Mouse (Mus musculus): ENCODE measurements around the gene Gm20458.
A peak's percentile ranks its signal among the peaks of the same experiment; 100 is the strongest.

Gene Gm20458

GRCm38 (mm10) chr2:164460745-164461551, at the start of gene Gm20458:
Gene Gm20458 (plus strand): TSS chr2:164460967.
- DNase-seq (ENCODE audit: low spot score in 2 of 2) = peak; percentile 90 to 96

DNA sequence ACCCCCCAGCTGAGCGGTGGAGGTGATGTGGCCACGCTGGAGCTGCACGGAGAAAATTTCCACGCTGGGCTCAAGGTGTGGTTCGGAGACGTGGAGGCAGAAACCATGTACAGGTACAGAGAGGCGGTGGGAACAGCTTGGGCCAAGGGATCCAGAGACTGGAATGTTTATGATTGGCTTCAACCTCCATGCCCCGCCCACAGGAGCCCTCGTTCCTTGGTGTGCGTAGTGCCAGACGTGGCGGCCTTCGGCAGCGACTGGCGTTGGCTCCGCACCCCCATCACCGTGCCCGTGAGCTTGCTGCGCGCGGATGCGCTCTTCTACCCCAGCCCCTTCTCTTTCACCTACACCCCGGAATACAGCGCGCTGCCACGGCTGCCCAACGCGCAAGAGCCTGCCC, 46.6 kb upstream of the Gm20458 start:
- DNase-seq (ENCODE audit: low spot score in 2 of 2) = no peak

GRCm38 (mm10) chr2:164414581-164414980, 46.2 kb upstream of the Gm20458 start:
- DNase-seq (ENCODE audit: low spot score in 2 of 2) = no peak

GRCm38 (mm10) chr2:164417198-164417597, 43.6 kb upstream of the Gm20458 start:
- DNase-seq (ENCODE audit: low spot score in 2 of 2) = no peak

GRCm38 (mm10) chr2:164418308-164418875, 42.4 kb upstream of the Gm20458 start:
- no peak for DNase-seq (ENCODE audit: low spot score in 2 of 2)

DNA sequence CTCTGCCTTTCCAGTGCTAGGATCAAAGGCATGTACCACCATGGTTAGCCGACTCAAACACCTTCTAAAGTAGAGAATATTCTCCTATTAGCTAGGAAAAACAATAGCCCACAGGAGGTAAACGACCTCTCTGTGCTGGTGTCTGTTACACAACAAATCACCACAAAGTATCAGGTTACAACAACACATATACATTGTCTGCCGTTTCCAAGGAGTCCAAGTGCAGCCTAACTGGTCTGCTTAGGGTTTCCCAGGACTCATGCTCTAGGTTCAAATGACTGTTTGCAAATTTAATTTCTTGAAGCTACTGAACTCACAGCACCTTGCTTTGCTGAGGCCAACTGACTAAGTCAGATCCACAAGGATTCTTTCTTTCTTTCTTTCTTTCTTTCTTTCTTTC, 41.3 kb upstream of the Gm20458 start:
- no peak for DNase-seq (ENCODE audit: low spot score in 2 of 2)

DNA sequence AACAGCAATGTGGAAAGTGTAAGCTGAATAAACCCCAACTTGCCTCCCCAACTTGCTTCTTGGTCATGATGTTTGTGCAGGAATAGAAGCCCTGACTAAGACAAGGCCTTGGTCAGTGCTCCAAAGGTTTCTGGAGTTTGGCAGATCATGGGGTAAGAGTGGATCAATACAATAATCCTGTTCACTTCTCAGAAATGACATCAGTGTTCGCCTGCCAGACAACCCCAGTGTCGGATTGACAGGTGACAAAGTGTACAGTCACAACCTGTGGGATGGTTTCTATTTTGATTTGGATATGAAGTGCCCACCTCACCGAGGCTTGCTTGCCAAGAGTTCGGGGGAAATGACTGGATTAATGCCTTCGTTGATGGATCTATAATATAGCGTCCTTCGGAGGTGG, 39.5 kb upstream of the Gm20458 start:
- no peak for DNase-seq (ENCODE audit: low spot score in 2 of 2)

GRCm38 (mm10) chr2:164421979-164422378, 38.8 kb upstream of the Gm20458 start:
- DNase-seq (ENCODE audit: low spot score in 2 of 2) = no peak

GRCm38 (mm10) chr2:164422675-164423393, 37.9 kb upstream of the Gm20458 start:
- DNase-seq (ENCODE audit: low spot score in 2 of 2) = no peak

- DNase-seq (ENCODE audit: low spot score in 2 of 2) = peak in 1 of 2 experiments; percentile 52
Measured at GRCm38 (mm10) chr2:164423464-164423863, 37.3 kb upstream of the Gm20458 start.

DNA sequence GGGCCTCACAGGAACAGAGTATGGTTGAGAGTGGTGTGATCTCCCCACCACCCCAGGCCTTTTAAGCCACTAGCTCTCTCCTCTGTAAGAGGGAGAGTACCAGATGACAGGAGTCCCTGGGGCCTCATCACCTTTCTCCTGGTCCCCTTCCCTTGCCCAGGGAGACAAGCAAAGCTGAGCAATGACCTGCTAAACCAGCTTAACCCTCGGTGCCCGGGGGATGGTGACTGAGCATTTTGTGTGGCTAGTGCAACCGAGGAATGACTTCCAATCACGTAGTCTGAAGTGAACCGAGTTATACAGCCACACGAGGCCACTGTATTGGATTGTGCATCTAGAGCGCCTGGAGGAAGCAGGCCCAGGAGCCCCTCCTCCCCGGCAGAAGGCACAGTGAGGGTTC, 36.4 kb upstream of the Gm20458 start:
- no peak for DNase-seq (ENCODE audit: low spot score in 2 of 2)

- DNase-seq (ENCODE audit: low spot score in 2 of 2) = no peak
Measured at GRCm38 (mm10) chr2:164425401-164425800, 35.4 kb upstream of the Gm20458 start.

GRCm38 (mm10) chr2:164426121-164426520, 34.6 kb upstream of the Gm20458 start:
- DNase-seq (ENCODE audit: low spot score in 2 of 2) = no peak

DNA sequence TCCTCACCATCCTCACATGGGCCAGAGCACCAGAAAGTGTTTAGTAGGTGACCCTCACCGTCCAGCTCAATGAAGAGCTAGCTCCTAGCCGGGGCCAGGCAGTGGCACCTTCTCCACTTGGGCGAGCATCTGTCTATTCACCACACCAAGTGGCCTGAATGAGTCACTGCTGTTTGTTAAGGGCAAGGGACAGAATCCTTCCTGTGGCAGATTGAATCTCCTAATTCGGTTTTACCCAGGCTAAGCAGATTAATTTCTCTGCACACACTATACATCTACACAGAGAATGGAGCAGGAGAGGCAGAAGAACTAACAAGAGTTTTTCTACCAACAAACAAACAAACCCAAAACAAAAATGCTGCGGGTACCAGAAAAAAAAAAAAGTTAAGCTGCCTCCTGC, 33.8 kb upstream of the Gm20458 start:
- DNase-seq (ENCODE audit: low spot score in 2 of 2) = no peak

DNA sequence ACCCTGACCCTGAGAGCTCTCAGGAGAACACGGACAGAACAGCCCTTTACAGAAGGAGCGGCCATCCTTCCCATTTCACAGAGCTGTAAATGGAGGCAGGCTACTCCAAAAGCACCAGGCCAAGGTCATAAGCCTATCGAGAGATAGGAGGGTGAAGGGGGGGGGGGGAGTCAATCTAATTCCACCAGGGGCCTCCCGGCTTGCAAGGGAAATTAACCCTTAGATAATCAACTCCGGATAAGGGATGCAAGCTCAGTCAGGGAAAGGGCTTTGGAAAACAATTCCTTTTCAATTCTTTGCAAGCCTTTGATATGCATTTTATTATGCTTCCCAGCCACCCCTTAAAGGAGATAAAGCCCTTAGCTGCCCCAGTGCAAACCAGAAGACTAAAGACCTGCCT, 32.3 kb upstream of the Gm20458 start:
- DNase-seq (ENCODE audit: low spot score in 2 of 2) = no peak

GRCm38 (mm10) chr2:164429881-164430615, 30.7 kb upstream of the Gm20458 start:
- no peak for DNase-seq (ENCODE audit: low spot score in 2 of 2)

- DNase-seq (ENCODE audit: low spot score in 2 of 2) = peak in 1 of 2 experiments; percentile 55
Measured at GRCm38 (mm10) chr2:164430697-164431096, 30.1 kb upstream of the Gm20458 start.

DNA sequence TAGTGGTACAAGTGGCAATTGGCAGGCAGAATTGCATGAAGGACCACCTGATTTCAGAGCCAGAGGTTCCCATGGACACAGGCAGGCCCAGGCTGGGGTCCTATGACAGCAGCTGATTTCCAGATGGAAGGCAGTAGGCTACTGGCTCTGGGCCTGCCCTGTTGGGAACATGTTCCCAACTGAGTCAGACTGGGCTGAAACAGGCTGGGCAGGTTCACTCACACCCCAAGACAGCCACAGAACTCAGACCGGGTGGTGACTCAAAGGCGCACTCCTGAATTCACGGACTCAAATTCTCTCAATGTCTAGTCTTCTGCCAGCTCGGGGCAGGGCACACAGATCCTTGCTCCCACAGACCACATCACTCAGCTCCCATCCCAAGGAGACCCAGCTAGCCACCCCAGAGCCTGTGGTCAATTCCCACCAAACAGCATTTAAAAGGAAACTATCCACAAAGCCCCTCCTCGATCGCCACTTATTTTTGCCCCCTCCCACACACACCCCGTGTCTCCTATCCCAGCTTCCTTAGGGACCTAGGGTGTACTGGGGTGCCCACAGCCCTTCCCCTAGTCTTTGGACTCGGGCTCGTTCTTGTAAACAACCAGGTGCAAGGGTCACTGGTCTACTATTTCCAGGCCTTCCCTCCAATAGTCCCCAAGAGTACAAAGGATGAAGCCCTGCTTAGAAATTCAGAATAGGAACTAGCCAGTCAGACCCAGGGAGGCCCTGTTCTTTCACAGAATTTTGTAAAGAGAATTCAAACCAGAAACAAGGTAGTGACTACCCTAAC, 28.9 kb upstream of the Gm20458 start:
- peak in 1 of 2 experiments; percentile 72 for DNase-seq (ENCODE audit: low spot score in 2 of 2)

DNA sequence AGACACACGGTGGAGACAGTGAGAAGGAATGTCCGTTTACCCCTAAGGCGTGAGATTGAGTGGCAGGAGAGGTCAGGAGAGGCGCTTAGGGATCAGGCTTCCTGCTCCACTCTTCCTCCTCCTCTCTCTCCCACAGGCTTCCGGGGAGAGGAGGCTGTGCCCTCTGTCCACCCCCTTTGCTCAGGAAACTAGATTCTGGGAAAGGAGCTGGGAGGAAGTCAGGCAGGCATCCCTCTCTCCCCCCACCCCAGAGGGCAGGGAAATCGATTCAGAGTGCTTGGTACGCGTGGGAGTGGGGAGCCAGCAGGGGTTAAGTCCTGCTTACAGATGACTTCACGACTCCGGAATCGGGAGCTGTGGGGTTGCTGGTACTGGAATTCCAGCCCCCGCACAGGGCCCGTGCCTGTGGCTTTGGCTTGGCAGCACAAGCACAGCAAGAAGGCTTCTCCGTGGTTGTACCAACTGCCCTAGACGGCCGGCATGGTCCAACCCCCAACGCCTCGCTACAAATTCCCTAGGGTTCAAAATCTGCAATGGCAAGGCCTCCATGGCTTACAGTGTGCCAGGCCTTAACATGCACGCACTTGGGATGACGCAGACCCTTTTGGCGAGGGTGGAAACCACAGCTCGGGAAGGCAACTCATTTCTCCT, 28.1 kb upstream of the Gm20458 start:
- peak in 1 of 2 experiments; percentile 62 for DNase-seq (ENCODE audit: low spot score in 2 of 2)

DNA sequence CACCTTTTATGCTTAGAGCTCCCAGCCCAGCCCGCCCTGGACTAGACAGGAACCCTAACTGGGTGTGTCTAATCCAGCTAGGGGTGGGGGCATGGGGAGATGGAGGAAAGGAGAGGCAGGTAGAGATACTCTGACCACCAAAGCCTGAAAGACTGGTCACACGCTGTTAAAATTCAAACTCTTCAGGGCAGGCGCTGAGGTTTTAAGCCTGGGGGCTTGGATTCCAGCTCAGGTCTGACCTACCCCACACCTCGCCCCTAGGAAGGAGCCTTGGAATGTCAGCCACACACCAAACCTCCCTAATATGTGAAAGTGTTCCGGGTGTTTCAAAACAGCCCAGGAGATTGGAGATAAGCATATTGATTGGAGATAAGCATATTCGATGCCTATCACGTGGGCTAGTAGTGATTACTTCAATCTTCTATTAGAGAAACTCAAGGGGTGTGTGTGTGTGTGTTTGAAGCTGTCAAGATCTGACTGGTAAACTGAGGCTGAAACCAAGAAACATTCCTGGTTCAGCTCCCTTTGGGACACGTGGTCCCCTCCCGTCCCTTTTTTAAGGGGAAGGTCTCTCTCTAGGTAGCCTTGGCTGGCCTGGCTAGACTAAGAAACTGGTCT, 27.4 kb upstream of the Gm20458 start:
- no peak for DNase-seq (ENCODE audit: low spot score in 2 of 2)
